27 mouse cellular contexts compared by ENCODE assay signal in genomic region chr4:44947464-44947863, GRCm38 (mm10).
"Had no signal": no experiment of that assay in that cellular context is flagged by ENCODE, and none has a peak within 500 bp of the region (broad histone marks: within the 10 kb centered on the region; RNA-seq: fewer than 3 reads in every experiment).

No protein-coding gene starts in this region.

- H3K27ac ChIP-seq: gastrocnemius, adult 2 months; heart, adult 2 months; heart, embryonic 13.5 days; heart, embryonic 15.5 days; hindbrain, embryonic 10.5 days; hindbrain, embryonic 12.5 days; hindbrain, embryonic 14.5 days; intestine, embryonic 15.5 days; layer of hippocampus, adult 2 months; left cerebral cortex, adult 2 months; limb, embryonic 10.5 days; limb, embryonic 12.5 days; liver, embryonic 13.5 days; liver, embryonic 15.5 days had no signal

- H3K27me3 ChIP-seq: heart, embryonic 13.5 days; heart, embryonic 15.5 days; hindbrain, embryonic 12.5 days; intestine, embryonic 15.5 days; limb, embryonic 12.5 days; liver, embryonic 13.5 days; liver, embryonic 15.5 days had no signal

- H3K4me2 ChIP-seq: heart, embryonic 11.5 days; heart, embryonic 13.5 days; heart, embryonic 15.5 days; hindbrain, embryonic 12.5 days; hindbrain, embryonic 14.5 days; intestine, embryonic 15.5 days; limb, embryonic 12.5 days; liver, embryonic 11.5 days; liver, embryonic 13.5 days; liver, embryonic 15.5 days had no signal

- H3K36me3 ChIP-seq: heart, embryonic 13.5 days; heart, embryonic 15.5 days; hindbrain, embryonic 10.5 days; hindbrain, embryonic 12.5 days; intestine, embryonic 15.5 days; limb, embryonic 10.5 days; limb, embryonic 12.5 days; liver, embryonic 13.5 days; liver, embryonic 15.5 days had no signal

- ATAC-seq: hindbrain, embryonic 16.5 days; inflammation-experienced regulatory T-cells, adult 6 months; intestine, embryonic 15.5 days; intestine, postnatal 0 days; liver, postnatal 0 days had no signal

- DNase-seq: gastrocnemius, adult 2 months; gastrocnemius, postnatal 10 days; gastrocnemius, postnatal 25 days; heart, adult 11 months; heart, adult 2 months; heart, postnatal 4 days; kidney, postnatal 36 days; liver; liver, embryonic 13.5 days; liver, postnatal 0 days; lung, adult 2 months had no signal

- H3K9ac ChIP-seq: heart, embryonic 13.5 days; heart, embryonic 15.5 days; hindbrain, embryonic 12.5 days; hindbrain, embryonic 14.5 days; intestine, embryonic 15.5 days; limb, embryonic 12.5 days; liver, embryonic 13.5 days; liver, embryonic 15.5 days; liver, postnatal 0 days had no signal

- H3K4me3 ChIP-seq: gastrocnemius, adult 2 months; heart, adult 2 months; heart, embryonic 13.5 days; heart, embryonic 15.5 days; hindbrain, embryonic 10.5 days; hindbrain, embryonic 12.5 days; intestine, embryonic 15.5 days; layer of hippocampus, adult 2 months; left cerebral cortex, adult 2 months; limb, embryonic 10.5 days; limb, embryonic 12.5 days; liver, embryonic 13.5 days; liver, embryonic 15.5 days had no signal

- H3K4me1 ChIP-seq: heart, embryonic 13.5 days; heart, embryonic 15.5 days; intestine, embryonic 15.5 days; limb, embryonic 10.5 days; limb, embryonic 12.5 days had no signal

- H3K9me3 ChIP-seq: heart, embryonic 13.5 days; heart, embryonic 15.5 days; hindbrain, embryonic 10.5 days; hindbrain, embryonic 12.5 days; intestine, embryonic 15.5 days; limb, embryonic 10.5 days; limb, embryonic 12.5 days; liver, embryonic 13.5 days; liver, embryonic 15.5 days had no signal
